Mouse (Mus musculus) embryonic facial prominence, embryonic 11.5 days (tissue): ENCODE data around the gene Asb8. TPM values are rescaled to one million over a fixed set of nuclear protein-coding genes. Genes with fewer than 3 reads are reported as not detected.

Source experiments
- ATAC-seq: fragments of 200-750 bp; cut with Nextera tagmentation; replicated peaks from 2 replicates; pipeline ENCODE4 v1.8.0; 2017; ENCODE audit warnings: low read depth; ENCODE audit not compliant: insufficient number of reproducible peaks, low FRiP score, low TSS enrichment
- DNase-seq: peaks from one replicate; pipeline ENCODE4 v3.0.0-alpha.2; 2015; ENCODE audit warnings: low spot score
- H3K27ac ChIP-seq: fragments of 300-500 bp; sonication (generic); replicated peaks from 2 replicates; pipeline ENCODE4 v1.5.1; 2014; ENCODE audit warnings: mild to moderate bottlenecking, low read depth, low read length, control low read depth
- H3K27me3 ChIP-seq: fragments of 300-500 bp; sonication (generic); 2 replicates; pipeline ENCODE4 v1.6.1; 2014; ENCODE audit warnings: mild to moderate bottlenecking, low read length, moderate library complexity, mixed read lengths; ENCODE audit not compliant: control insufficient read depth, insufficient read depth
- H3K36me3 ChIP-seq: fragments of 300-500 bp; sonication (generic); replicated peaks from 2 replicates; pipeline ENCODE4 v1.6.1; 2014; ENCODE audit warnings: low read depth, mild to moderate bottlenecking, low read length, moderate library complexity, mixed read lengths; ENCODE audit not compliant: control insufficient read depth, insufficient read depth
- H3K4me1 ChIP-seq: fragments of 300-500 bp; sonication (generic); 2 replicates; pipeline ENCODE4 v1.6.1; 2014; ENCODE audit warnings: low read length, mixed read lengths; ENCODE audit not compliant: control insufficient read depth, insufficient read depth
- H3K4me2 ChIP-seq: fragments of 300-500 bp; sonication (generic); 2 replicates; pipeline ENCODE4 v1.6.1; 2014; ENCODE audit warnings: low read depth, mild to moderate bottlenecking, control low read depth, low read length, moderate library complexity
- H3K4me3 ChIP-seq: fragments of 300-500 bp; sonication (generic); 2 replicates; pipeline ENCODE4 v1.5.1; 2014; ENCODE audit warnings: low read depth, low read length, control low read depth
- H3K9ac ChIP-seq: fragments of 300-500 bp; sonication (generic); replicated peaks from 2 replicates; pipeline ENCODE4 v1.6.1; 2014; ENCODE audit warnings: mild to moderate bottlenecking, control low read depth, low read length
- H3K9me3 ChIP-seq: fragments of 300-500 bp; sonication (generic); replicated peaks from 2 replicates; pipeline ENCODE4 v1.6.1; 2016; ENCODE audit warnings: mild to moderate bottlenecking, low read length, inconsistent platforms, mixed read lengths; ENCODE audit not compliant: control insufficient read depth
- WGBS: fragments of 180-500 bp; shearing (Covaris S2); extraction: QIAGEN DNeasy Blood & Tissue Kit; methylation state at CpG from one replicate; pipeline ENCODE4 v1.1.7; 2014; 5-methylcytosine and 5-hydroxymethylcytosine counted together
- polyA plus RNA-seq: library from polyadenylated mRNA; unstranded; fragments of >200 nt; fragmentation: Nextera tagmentation; extraction: Ambion mirVana; gene quantifications from 2 replicates; pipeline ENCODE4 v1.2.1, GENCODE M21; 2014

Asb8 gene
- polyA plus RNA-seq, 1 experiment from 2014 or later, result 47.8 TPM

GRCm38 (mm10) chr15:98153625-98154024 lies 11.8 kb downstream of the Asb8 start:
- no peaks in the 10 kb centered on the region for H3K9me3 ChIP-seq
- peak; percentile 81 for DNase-seq
- no peak for ATAC-seq

GRCm38 (mm10) chr15:98152916-98153315 lies 12.5 kb downstream of the Asb8 start:
- Histone ChIP-seq H3K27me3 (no peaks in the 10 kb centered on the region), H3K4me1 (no peaks in the 10 kb centered on the region), H3K36me3 (no peaks in the 10 kb centered on the region), H3K9ac (no peak overlapping the region), H3K4me3 (no peak overlapping the region), H3K9me3 (no peaks in the 10 kb centered on the region), H3K27ac (no peak overlapping the region), H3K4me2 (no peak overlapping the region)
- WGBS, result 56% methylated on average over 7 of the region's 7 CpGs
- no peak for ATAC-seq
- no peak for DNase-seq

More at GRCm38 (mm10) chr15:98153625-98154024, 11.8 kb downstream of the Asb8 start:
- WGBS, result 30% methylated on average over 3 of the region's 3 CpGs
- Histone ChIP-seq H3K36me3 (no peaks in the 10 kb centered on the region), H3K4me2 (no peak overlapping the region), H3K4me1 (no peaks in the 10 kb centered on the region), H3K9ac (no peak overlapping the region), H3K4me3 (no peak overlapping the region), H3K27me3 (no peaks in the 10 kb centered on the region), H3K27ac (no peak overlapping the region)

DNA sequence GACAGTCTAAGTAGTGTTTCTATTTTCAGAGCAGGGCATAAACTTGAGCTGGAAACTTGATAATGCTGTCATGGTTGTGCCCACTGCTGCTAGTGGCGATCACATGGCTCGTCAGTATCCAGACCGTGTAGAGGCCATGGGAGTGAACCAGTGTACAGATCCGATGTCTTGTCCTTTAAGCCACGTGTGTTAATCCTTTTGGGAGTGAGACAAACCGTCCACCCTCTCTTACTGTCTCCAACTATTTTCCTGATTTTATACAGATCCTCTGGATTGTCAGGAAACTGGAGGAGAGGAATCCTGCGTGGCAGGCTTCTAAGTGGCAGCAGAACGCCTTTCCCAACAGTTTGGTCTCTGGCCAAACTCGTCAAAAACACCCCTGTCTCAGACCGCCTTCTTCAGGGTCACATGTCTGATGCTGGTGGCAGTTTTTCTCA lies 16.2 kb downstream of the Asb8 start:
- 70% methylated on average over 10 of the region's 10 CpGs for WGBS
- Histone ChIP-seq H3K9ac (no peak overlapping the region), H3K36me3 (no peaks in the 10 kb centered on the region), H3K4me1 (no peaks in the 10 kb centered on the region), H3K27me3 (no peaks in the 10 kb centered on the region), H3K9me3 (no peaks in the 10 kb centered on the region), H3K27ac (no peak overlapping the region), H3K4me2 (no peak overlapping the region), H3K4me3 (no peak overlapping the region)
- no peak for ATAC-seq
- no peak for DNase-seq

DNA sequence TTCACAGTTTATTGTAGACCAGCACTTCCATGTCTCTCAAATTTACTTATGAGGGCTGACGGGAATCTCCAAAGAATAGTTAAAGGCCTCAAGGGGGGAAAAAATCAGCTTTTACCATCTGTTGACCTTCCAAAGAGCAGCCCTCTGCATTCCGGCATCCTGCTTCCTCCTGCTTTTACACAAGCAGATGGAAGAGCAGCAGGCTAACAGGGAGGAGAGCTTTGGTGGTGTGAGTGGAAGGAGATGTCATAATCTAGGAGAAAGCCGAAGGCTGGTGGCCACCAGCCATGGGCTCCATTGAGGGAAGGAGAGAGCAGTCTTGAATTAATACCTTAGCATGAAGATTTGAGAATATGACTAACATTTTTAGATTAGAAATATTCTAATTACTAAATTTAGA lies 17.1 kb downstream of the Asb8 start:
- H3K9ac ChIP-seq, result no peak overlapping the region
- 79% methylated on average over 3 of the region's 3 CpGs for WGBS
- no peaks in the 10 kb centered on the region for H3K4me1 ChIP-seq
- H3K4me2 ChIP-seq, result no peak overlapping the region
- DNase-seq, result no peak
- no peaks in the 10 kb centered on the region for H3K9me3 ChIP-seq
- no peak overlapping the region for H3K4me3 ChIP-seq
- no peaks in the 10 kb centered on the region for H3K36me3 ChIP-seq
- no peaks in the 10 kb centered on the region for H3K27me3 ChIP-seq
- H3K27ac ChIP-seq, result no peak overlapping the region
- no peak for ATAC-seq

DNA sequence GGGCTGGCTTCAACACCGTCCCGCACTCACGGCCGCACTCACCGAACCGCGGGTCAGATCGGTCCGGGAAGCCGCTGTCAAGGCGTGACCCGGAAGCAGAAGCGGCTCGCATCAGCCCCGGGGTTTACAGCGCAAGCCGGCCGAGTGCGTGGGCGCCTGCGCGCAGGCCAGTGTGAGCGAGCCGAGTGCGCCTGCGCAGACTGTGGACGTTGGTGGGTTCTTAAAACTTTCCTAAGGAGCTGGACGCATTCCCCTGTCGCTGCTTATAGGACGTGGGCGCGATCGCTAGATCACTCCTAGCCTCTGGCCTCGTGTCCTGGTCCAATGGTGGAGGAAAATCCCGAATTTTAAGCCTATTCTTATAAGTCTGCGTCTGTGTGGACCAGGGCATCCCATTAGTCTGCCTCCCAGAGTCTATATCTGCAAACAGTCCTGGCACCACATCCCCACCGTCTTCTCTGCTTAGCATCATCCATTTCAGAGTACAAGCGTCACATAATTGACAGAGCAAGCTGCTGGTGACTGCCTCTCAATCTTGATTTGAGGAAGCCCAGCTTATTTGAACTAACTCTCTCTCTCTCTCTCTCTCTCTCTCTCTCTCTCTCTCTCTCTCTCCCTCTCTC lies 19.8 kb downstream of the Asb8 start:
- H3K9ac ChIP-seq, result peak overlapping the region; percentile 88
- 1% methylated on average over 38 of the region's 38 CpGs for WGBS
- no peaks in the 10 kb centered on the region for H3K9me3 ChIP-seq

DNA sequence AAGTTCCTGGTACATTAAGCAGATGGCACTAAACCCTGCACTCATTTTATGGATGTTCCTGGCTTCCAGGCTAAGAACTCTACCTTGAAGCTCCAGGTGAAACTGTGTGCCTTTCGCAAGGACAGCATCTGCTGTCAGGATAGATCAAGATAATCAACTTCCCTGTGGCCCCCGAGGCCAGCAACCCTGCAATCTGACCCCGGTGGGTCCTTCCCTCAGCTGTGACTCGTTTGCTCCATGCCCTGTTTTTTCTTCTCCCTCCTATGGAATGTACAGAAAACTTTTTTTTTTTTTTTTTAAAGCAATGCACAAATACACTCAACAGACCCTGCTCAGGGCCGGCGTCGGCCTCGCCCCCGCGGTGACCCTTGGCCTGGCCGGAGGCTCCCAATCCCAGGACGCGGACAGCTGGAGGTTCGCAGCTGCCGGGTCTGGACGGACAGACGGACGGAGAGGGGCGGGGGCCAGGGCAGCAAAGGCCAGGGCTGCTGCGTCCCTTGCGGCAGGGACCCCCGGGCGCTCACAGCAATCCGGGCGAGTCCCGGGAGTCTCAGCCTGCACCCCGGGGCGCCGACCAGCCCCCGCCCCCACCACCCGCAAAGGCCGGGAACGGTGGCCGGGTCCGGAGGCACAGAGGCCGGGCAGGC lies 20.4 kb downstream of the Asb8 start:
- no peaks in the 10 kb centered on the region for H3K27me3 ChIP-seq
- peak overlapping the region; percentile 75 for H3K27ac ChIP-seq
- ATAC-seq (peak; percentile 29; the same call in 1 of the 2 replicates), DNase-seq (peak; percentile 28)
- under 1% methylated on average over 36 of the region's 36 CpGs for WGBS
- H3K4me2 ChIP-seq, result peak overlapping the region; percentile 95
- H3K9me3 ChIP-seq, result no peaks in the 10 kb centered on the region
- H3K36me3 ChIP-seq, result no peaks in the 10 kb centered on the region; the same call in none of the 2 replicates
- H3K4me1 ChIP-seq, result no peaks in the 10 kb centered on the region
- peak overlapping the region; percentile 96 for H3K4me3 ChIP-seq
- peak overlapping the region; percentile 88 for H3K9ac ChIP-seq

More for the DNA sequence above, 19.8 kb downstream of the Asb8 start:
- peak; percentile 96 for ATAC-seq
- H3K27me3 ChIP-seq, result no peaks in the 10 kb centered on the region
- no peaks in the 10 kb centered on the region for H3K4me1 ChIP-seq
- H3K4me2 ChIP-seq, result peak overlapping the region; percentile 95
- peak; percentile 95 for DNase-seq
- no peaks in the 10 kb centered on the region; the same call in none of the 2 replicates for H3K36me3 ChIP-seq
- H3K27ac ChIP-seq, result peak overlapping the region; percentile 75; the same call in 1 of the 2 replicates
- peak overlapping the region; percentile 96 for H3K4me3 ChIP-seq

- Histone ChIP-seq H3K9me3 (no peaks in the 10 kb centered on the region), H3K4me1 (no peaks in the 10 kb centered on the region), H3K27ac (no peak overlapping the region), H3K27me3 (no peaks in the 10 kb centered on the region), H3K36me3 (no peaks in the 10 kb centered on the region; the same call in none of the 2 replicates), H3K4me2 (no peak overlapping the region), H3K9ac (no peak overlapping the region), H3K4me3 (no peak overlapping the region)
- WGBS, result 74% methylated on average over 10 of the region's 10 CpGs
- ATAC-seq (no peak), DNase-seq (no peak)
These were observed 22.9 kb downstream of the Asb8 start for GRCm38 (mm10) chr15:98142515-98142914.

GRCm38 (mm10) chr15:98140809-98141208 lies 24.6 kb downstream of the Asb8 start:
- no peaks in the 10 kb centered on the region; the same call in none of the 2 replicates for H3K36me3 ChIP-seq
- WGBS, result 78% methylated on average over 5 of the region's 5 CpGs

More at GRCm38 (mm10) chr15:98140809-98141208, 24.6 kb downstream of the Asb8 start:
- DNase-seq, result no peak
- Histone ChIP-seq H3K27ac (no peak overlapping the region), H3K4me1 (no peaks in the 10 kb centered on the region), H3K27me3 (no peaks in the 10 kb centered on the region), H3K4me2 (no peak overlapping the region), H3K9me3 (no peaks in the 10 kb centered on the region), H3K4me3 (no peak overlapping the region), H3K9ac (no peak overlapping the region)
- no peak for ATAC-seq
